Mouse (Mus musculus) ES-Bruce4 (cell line): Measurements from ENCODE around the gene Gm17359. TPM values are rescaled to one million over a fixed set of nuclear protein-coding genes. Genes with fewer than 3 reads are reported as not detected.

Experiments
- H3K27ac ChIP-seq: 2 replicates; pipeline ENCODE4 v1.5.1; 2012; ENCODE audit warnings: low read length, inconsistent platforms; ENCODE audit not compliant: insufficient read depth
- H3K27me3 ChIP-seq: 2 replicates; pipeline ENCODE4 v1.6.1; 2012; ENCODE audit warnings: mild to moderate bottlenecking, low read length, inconsistent platforms; ENCODE audit not compliant: control insufficient read depth, poor library complexity, insufficient read depth, severe bottlenecking
- H3K36me3 ChIP-seq: 2 replicates; pipeline ENCODE4 v1.6.1; 2012; ENCODE audit warnings: inconsistent platforms, mild to moderate bottlenecking, low read length, moderate library complexity; ENCODE audit not compliant: control insufficient read depth, poor library complexity, insufficient read depth, severe bottlenecking
- H3K4me1 ChIP-seq: one replicate; pipeline ENCODE4 v1.8.1; 2011; ENCODE audit warnings: low read length; ENCODE audit not compliant: control insufficient read depth, insufficient read depth
- H3K4me3 ChIP-seq: 2 replicates; pipeline ENCODE4 v1.5.1; 2011; ENCODE audit warnings: low read depth, mild to moderate bottlenecking, low read length
- H3K9ac ChIP-seq: 2 replicates; pipeline ENCODE4 v1.6.1; 2012; ENCODE audit warnings: low read depth, mild to moderate bottlenecking, inconsistent platforms; ENCODE audit not compliant: poor library complexity, severe bottlenecking
- H3K9me3 ChIP-seq: replicated peaks from 2 replicates; pipeline ENCODE4 v1.6.1; 2012; ENCODE audit warnings: mild to moderate bottlenecking, low read length, inconsistent platforms; ENCODE audit not compliant: control insufficient read depth, poor library complexity, insufficient read depth, severe bottlenecking
- CTCF ChIP-seq: IDR thresholded peaks from one replicate; pipeline ENCODE4 v1.8.1; 2011; ENCODE audit warnings: low read depth, low read length
- EP300 ChIP-seq: IDR thresholded peaks from 2 replicates; pipeline ENCODE4 v1.6.1; 2011; ENCODE audit warnings: low read depth, low read length; ENCODE audit not compliant: insufficient read depth
- POLR2A ChIP-seq: IDR thresholded peaks from one replicate; pipeline ENCODE4 v1.8.1; 2011; ENCODE audit warnings: low read length; ENCODE audit not compliant: insufficient read depth
- polyA plus RNA-seq: library from polyadenylated mRNA; stranded (reverse); fragments of >200 nt; gene quantifications from 2 replicates; pipeline ENCODE4 v1.2.4, GENCODE M21; 2011; ENCODE audit warnings: low read depth; ENCODE audit not compliant: missing spikeins, insufficient read depth, insufficient read length

Gm17359 gene
- polyA plus RNA-seq, 1 experiment: not detected

DNA sequence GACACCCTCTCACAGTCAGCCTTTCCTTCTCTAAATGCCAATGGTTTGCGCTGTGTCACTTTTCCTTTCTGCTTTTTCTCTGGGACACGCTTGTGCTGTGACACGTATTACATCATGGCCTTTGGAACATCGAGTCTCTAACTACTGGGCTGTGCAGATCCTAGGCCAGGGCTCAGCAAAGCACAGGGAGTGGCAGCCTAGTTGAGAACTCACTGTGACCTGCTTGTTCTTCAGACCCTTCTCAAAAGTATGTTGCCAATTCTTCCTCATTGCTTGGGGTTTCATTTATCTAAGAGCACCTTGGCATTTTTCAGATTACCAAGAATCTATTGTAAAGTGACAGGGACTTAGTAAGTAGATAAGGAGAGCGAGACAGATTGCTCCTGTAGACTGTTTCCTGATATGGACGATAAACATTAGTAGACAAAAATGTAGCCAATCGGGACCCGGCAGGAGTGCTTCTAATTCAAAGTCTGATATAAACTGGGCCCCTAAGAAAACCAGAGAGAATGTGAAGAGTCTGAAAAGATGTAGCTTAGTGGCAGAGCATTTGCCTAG lies 2.7 kb upstream of the Gm17359 start:
- TF ChIP-seq CTCF (no peak), POLR2A (no peak), EP300 (no peak)
- H3K27me3 ChIP-seq: no peaks in the 10 kb centered on the region
- no peaks in the 10 kb centered on the region for H3K9me3 ChIP-seq
- H3K9ac ChIP-seq: no peak overlapping the region
- H3K27ac ChIP-seq: no peak overlapping the region
- no peak overlapping the region for H3K4me3 ChIP-seq
- no peaks in the 10 kb centered on the region for H3K36me3 ChIP-seq
- no peaks in the 10 kb centered on the region for H3K4me1 ChIP-seq

- Histone ChIP-seq H3K27ac (no peak overlapping the region), H3K27me3 (no peaks in the 10 kb centered on the region), H3K36me3 (no peaks in the 10 kb centered on the region), H3K9me3 (no peaks in the 10 kb centered on the region), H3K4me1 (no peaks in the 10 kb centered on the region), H3K4me3 (no peak overlapping the region), H3K9ac (no peak overlapping the region)
- TF ChIP-seq POLR2A (no peak), EP300 (no peak), CTCF (no peak)
These were observed 4.3 kb downstream of the Gm17359 start for GRCm38 (mm10) chr3:79340737-79341136.

DNA sequence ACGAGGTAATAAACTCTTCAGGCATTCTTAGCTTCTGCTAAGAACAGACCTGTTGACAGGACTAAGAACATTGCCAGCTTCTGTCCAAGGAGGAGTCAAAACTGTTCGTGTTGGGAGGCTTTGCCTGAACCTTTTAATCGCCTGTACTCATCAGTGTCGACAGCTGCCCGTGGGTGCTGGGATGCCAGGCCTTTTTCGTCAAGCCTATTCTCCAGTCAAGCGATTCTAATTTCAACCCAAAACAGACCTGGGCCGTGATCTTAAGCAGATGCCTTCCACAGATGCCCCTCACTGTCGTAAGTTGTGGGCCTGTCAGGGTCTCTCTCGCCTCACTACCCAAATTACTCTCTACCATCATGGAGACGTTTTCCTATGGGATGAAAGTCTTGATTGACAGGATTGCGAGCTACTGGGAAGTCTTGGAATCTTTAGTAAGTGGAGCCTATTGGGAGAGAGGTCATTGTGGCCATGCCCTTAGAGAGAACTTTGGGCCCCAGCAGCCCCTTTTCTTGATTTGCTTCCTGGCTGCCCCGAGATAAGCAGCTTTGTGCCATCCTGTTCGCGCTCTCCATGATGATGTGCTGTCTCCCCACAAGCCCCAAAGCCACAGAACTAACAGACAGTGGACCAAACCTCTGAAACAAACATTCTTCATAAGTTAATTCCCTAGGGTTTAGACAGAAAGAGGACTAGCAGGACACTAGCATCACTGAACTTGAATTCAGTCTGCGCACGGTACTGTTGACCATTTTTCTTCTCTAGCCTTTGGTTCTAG lies 6.7 kb downstream of the Gm17359 start:
- TF ChIP-seq CTCF (no peak), POLR2A (no peak), EP300 (no peak)
- no peaks in the 10 kb centered on the region for H3K9me3 ChIP-seq
- no peaks in the 10 kb centered on the region for H3K27me3 ChIP-seq

DNA sequence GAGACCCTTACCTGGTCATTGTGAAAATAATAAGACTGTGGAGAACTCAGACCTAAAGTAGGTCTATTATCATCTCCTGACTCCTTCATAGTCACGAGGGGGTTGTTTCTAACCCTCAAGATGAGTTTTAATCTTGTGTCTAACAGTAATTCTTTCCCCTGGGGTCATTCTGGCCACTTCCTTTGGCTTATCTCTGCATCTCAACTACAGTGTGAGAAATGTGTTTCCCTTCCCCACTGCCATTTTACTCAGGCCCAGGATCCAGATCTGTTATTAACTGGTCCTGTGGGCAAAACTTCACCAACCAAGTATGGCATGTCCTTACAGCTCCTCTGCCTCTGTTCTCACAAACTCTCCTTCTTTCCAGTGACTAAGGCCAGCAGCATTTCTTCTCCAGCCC lies 12.8 kb downstream of the Gm17359 start:
- no peaks in the 10 kb centered on the region for H3K9me3 ChIP-seq
- no peak overlapping the region for H3K4me3 ChIP-seq
- no peaks in the 10 kb centered on the region for H3K36me3 ChIP-seq
- no peak for TF ChIP-seq POLR2A
- TF ChIP-seq CTCF: no peak
- TF ChIP-seq EP300: no peak
- no peak overlapping the region for H3K9ac ChIP-seq
- H3K27ac ChIP-seq: no peak overlapping the region
- H3K4me1 ChIP-seq: no peaks in the 10 kb centered on the region
- H3K27me3 ChIP-seq: no peaks in the 10 kb centered on the region

More for the DNA sequence above, 6.7 kb downstream of the Gm17359 start:
- Histone ChIP-seq H3K36me3 (no peaks in the 10 kb centered on the region), H3K4me3 (no peak overlapping the region), H3K4me1 (no peaks in the 10 kb centered on the region), H3K27ac (no peak overlapping the region), H3K9ac (no peak overlapping the region)

- H3K4me3 ChIP-seq: no peak overlapping the region
- H3K4me1 ChIP-seq: no peaks in the 10 kb centered on the region
- no peak overlapping the region for H3K9ac ChIP-seq
- H3K9me3 ChIP-seq: 0 out of 2 replicates have a peak, but pooled peaks cover 2% of the 10 kb centered on the region
- no peak overlapping the region for H3K27ac ChIP-seq
- no peaks in the 10 kb centered on the region for H3K36me3 ChIP-seq
- H3K27me3 ChIP-seq: no peaks in the 10 kb centered on the region
- TF ChIP-seq EP300: no peak
- no peak for TF ChIP-seq CTCF
- TF ChIP-seq POLR2A: no peak
These were observed 22.3 kb downstream of the Gm17359 start for GRCm38 (mm10) chr3:79358721-79359120.

DNA sequence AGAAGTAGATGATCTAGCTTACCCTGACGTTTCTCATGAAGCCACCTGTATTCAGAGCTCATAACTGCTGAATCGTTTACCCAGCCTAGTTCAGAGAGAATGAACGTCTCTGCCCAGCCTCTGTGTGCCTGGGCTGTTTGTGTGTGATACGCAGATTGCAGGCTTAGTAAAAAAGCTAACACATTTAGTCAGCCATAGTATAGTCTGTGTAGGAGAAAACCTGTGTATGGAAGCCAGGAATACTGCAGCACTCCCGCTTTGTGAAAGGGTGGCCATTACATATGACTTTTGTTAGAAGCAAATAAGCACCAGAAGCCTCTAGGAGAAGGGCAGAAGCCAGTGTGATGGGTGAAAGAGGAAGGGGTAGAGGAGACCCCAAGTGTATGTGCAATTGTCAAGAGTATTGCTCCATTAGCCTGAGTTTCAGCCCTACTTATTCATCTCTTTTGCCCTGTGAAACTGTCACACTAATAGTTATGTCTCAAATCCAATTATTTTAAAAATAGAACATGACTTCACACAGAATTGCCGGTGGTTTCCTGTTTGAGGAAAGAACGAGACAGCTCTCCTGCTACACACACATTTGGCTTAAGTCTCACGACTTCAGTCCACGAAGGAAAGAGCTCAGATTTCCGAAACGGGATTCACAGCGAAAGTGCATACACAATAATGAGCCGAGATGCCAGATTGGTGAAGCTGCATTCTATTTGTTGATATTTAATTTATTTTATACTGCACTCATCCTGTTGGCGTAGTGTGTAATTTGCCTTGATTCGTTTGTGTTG lies 24.0 kb downstream of the Gm17359 start:
- no peaks in the 10 kb centered on the region for H3K27me3 ChIP-seq
- H3K9ac ChIP-seq: no peak overlapping the region
- H3K27ac ChIP-seq: no peak overlapping the region
- no peak overlapping the region for H3K4me3 ChIP-seq
- TF ChIP-seq CTCF (no peak), POLR2A (no peak), EP300 (no peak)
- 0 out of 2 replicates have a peak, but pooled peaks cover 2% of the 10 kb centered on the region for H3K9me3 ChIP-seq
- no peaks in the 10 kb centered on the region for H3K4me1 ChIP-seq
- no peaks in the 10 kb centered on the region for H3K36me3 ChIP-seq
